Mouse (Mus musculus): ENCODE results near the gene Sv2b. TPM values are rescaled to one million over a fixed set of nuclear protein-coding genes. Genes with fewer than 3 reads are reported as not detected.

The Sv2b gene
- polyA plus RNA-seq, 1 experiment from 2014 or later: 1.1 TPM

DNA sequence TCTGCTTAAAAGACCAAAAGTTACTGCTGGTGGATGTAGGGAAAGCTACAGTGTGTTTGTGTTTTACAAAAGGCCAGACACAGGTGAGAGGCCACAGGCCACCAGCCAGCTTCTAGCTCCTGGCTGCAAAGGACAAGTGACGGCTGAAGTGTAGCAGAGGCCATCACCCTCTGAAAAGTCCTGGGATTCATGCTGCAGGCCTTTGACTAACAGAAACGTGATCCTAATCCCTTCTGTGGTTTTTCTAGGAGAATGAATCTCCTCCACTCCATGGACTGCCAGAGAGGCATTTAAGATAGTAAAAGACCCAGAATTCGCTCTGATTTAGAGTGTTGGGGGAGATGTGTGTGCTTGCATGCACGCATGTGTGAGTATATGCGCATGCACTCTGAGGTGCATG, 5.8 kb upstream of the Sv2b start:
- Histone ChIP-seq H3K4me1 (replicated peaks) (no peaks in the 10 kb centered on the region), H3K27me3 (replicated peaks) (no peaks in the 10 kb centered on the region), H3K27ac (no peak overlapping the region), H3K9me3 (no peaks in the 10 kb centered on the region), H3K36me3 (no peaks in the 10 kb centered on the region), H3K4me2 (replicated peaks) (no peak overlapping the region), H3K9ac (no peak overlapping the region), H3K4me3 (replicated peaks) (no peak overlapping the region)
- ATAC-seq: no peak
- 68% methylated on average over 5 of the region's 5 CpGs for WGBS

- 79% methylated on average over 8 of the region's 8 CpGs for WGBS
- H3K27me3 ChIP-seq (replicated peaks): peaks cover 16% of the 10 kb centered on the region
These were observed 508 bp upstream of the Sv2b start for GRCm38 (mm10) chr7:75309570-75309969.

DNA sequence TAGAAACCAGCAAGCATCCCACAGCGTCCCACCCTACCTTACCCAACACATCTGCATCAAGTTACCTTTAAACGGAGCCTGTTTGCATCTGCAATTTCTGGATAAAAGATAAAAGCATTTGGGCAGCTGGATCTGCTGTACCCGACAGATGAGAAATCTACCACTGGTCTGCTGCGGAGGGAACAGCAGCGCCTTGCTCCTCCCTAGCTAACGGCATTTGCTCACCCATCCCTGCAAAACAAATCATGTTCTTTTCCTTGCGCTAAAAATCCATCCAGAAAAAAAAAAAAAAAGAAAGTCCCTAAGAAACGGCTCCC, 964 bp downstream of the Sv2b start:
- peak overlapping the region; percentile 87 for H3K4me2 ChIP-seq (replicated peaks)
- no peaks in the 10 kb centered on the region for H3K9me3 ChIP-seq
- no peak overlapping the region for H3K9ac ChIP-seq
- H3K27ac ChIP-seq: no peak overlapping the region
- ATAC-seq: no peak
- H3K4me1 ChIP-seq (replicated peaks): peaks cover 14% of the 10 kb centered on the region; the same call in 1 of the 2 replicates
- H3K36me3 ChIP-seq: no peaks in the 10 kb centered on the region
- peaks cover 16% of the 10 kb centered on the region for H3K27me3 ChIP-seq (replicated peaks)
- 7% methylated on average over 8 of the region's 8 CpGs for whole genome bisulfite sequencing
- peak overlapping the region; percentile 40 for H3K4me3 ChIP-seq (replicated peaks)

More at GRCm38 (mm10) chr7:75309570-75309969, 508 bp upstream of the Sv2b start:
- H3K36me3 ChIP-seq: no peaks in the 10 kb centered on the region
- no peaks in the 10 kb centered on the region for H3K9me3 ChIP-seq
- no peak overlapping the region for H3K4me3 ChIP-seq (replicated peaks)
- H3K4me2 ChIP-seq (replicated peaks): peak overlapping the region; percentile 87; the same call in 1 of the 2 replicates
- no peak overlapping the region for H3K27ac ChIP-seq
- H3K4me1 ChIP-seq (replicated peaks): peaks cover 14% of the 10 kb centered on the region; the same call in 1 of the 2 replicates
- ATAC-seq: peak; percentile 66
- H3K9ac ChIP-seq: no peak overlapping the region

DNA sequence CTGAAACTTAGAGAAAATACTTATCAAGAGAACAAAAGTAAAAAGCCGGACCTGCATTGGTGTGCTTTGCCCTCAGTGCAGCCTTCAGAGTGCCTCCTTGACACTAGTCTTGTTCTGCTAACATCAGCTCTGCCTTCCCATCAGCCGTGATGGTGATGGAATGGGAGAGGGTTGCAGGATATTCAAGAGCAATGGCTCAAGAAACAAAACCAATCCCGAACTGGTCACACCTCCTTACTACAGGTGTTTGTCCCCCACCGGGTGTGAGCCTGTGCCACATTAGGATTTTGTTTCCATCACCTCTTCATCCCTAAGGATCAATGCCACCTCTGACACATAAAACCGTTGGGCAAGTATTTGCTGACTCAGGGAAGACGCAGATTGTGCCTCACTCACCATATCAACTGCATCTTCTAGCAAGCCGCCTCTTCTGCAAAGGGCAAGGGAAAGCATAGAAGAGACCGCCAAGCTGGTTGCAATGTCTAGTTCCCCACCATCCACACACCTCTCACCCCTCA, 1.4 kb downstream of the Sv2b start:
- Histone ChIP-seq H3K27me3 (replicated peaks) (peaks cover 16% of the 10 kb centered on the region), H3K9me3 (no peaks in the 10 kb centered on the region), H3K9ac (no peak overlapping the region), H3K4me3 (replicated peaks) (peak overlapping the region; percentile 40), H3K27ac (no peak overlapping the region), H3K36me3 (no peaks in the 10 kb centered on the region), H3K4me2 (replicated peaks) (peak overlapping the region; percentile 87), H3K4me1 (replicated peaks) (peaks cover 14% of the 10 kb centered on the region; the same call in 1 of the 2 replicates)
- WGBS: 56% methylated on average over 8 of the region's 8 CpGs
- ATAC-seq: no peak

GRCm38 (mm10) chr7:75305901-75306465, 3.1 kb downstream of the Sv2b start:
- Histone ChIP-seq H3K27me3 (replicated peaks) (peaks cover 16% of the 10 kb centered on the region), H3K4me3 (replicated peaks) (no peak overlapping the region), H3K9ac (no peak overlapping the region), H3K4me1 (replicated peaks) (peaks cover 14% of the 10 kb centered on the region; the same call in 1 of the 2 replicates), H3K27ac (no peak overlapping the region), H3K36me3 (no peaks in the 10 kb centered on the region), H3K4me2 (replicated peaks) (no peak overlapping the region), H3K9me3 (no peaks in the 10 kb centered on the region)
- WGBS: 52% methylated on average over 9 of the region's 9 CpGs
- no peak for ATAC-seq

GRCm38 (mm10) chr7:75302523-75303215, 6.4 kb downstream of the Sv2b start:
- Histone ChIP-seq H3K27ac (no peak overlapping the region), H3K9me3 (no peaks in the 10 kb centered on the region), H3K4me2 (replicated peaks) (no peak overlapping the region), H3K36me3 (no peaks in the 10 kb centered on the region), H3K27me3 (replicated peaks) (peaks cover 3% of the 10 kb centered on the region), H3K4me3 (replicated peaks) (no peak overlapping the region), H3K9ac (no peak overlapping the region), H3K4me1 (replicated peaks) (0 out of 2 replicates have a peak, but pooled peaks cover 2% of the 10 kb centered on the region)
- ATAC-seq: no peak
- 76% methylated on average over 6 of the region's 6 CpGs for WGBS

DNA sequence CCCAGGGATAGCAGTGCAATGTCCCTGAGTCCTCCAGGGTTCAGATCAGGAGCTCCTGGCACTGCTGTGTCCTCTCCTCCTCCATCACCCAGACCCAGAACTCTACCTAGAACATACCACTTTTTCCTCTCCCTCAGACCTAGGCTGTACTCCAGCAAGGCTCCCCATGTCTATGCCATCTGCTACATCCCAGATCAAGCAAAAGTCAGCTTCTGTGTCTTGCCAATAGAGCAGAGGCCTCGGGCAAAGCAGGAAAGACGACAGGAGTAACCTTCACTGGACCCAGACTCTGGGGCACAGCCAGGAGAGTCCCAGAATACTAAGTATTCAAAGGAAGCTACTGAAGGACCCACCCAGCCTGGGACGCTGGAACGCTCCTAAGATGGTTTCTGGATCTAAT, 9.8 kb downstream of the Sv2b start:
- H3K36me3 ChIP-seq: no peaks in the 10 kb centered on the region
- ATAC-seq: no peak
- H3K4me1 ChIP-seq (replicated peaks): no peaks in the 10 kb centered on the region
- no peaks in the 10 kb centered on the region for H3K27me3 ChIP-seq (replicated peaks)
- no peak overlapping the region for H3K9ac ChIP-seq
- no peak overlapping the region for H3K4me2 ChIP-seq (replicated peaks)
- H3K27ac ChIP-seq: no peak overlapping the region
- 85% methylated on average over 4 of the region's 4 CpGs for WGBS
- no peaks in the 10 kb centered on the region for H3K9me3 ChIP-seq
- H3K4me3 ChIP-seq (replicated peaks): no peak overlapping the region

DNA sequence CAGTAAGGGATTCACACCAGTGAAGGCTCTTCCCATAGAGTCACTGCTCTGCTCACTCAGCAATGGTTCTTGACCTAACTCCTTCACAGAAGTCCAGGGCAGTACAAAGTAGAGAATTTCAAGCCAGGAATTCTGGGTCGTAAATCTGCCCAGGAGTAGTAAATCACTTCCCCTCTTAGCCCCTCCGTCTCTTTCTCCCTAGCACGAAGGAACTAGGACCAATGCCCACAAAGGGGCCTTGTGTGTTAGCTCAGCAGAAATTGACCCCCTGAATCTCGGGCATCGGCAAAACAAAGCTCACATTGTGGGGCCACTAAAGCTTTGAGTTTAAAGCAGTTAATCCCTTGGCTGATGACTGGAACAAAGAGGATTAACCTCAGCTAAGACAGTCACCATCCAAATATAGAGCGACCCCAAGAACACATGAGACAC, 12.4 kb downstream of the Sv2b start:
- no peaks in the 10 kb centered on the region for H3K9me3 ChIP-seq
- no peaks in the 10 kb centered on the region for H3K4me1 ChIP-seq (replicated peaks)
- no peaks in the 10 kb centered on the region for H3K27me3 ChIP-seq (replicated peaks)
- H3K9ac ChIP-seq: no peak overlapping the region
- H3K27ac ChIP-seq: no peak overlapping the region
- WGBS: 20% methylated on average over 6 of the region's 6 CpGs
- no peaks in the 10 kb centered on the region for H3K36me3 ChIP-seq
- H3K4me3 ChIP-seq (replicated peaks): no peak overlapping the region
- ATAC-seq: no peak
- no peak overlapping the region for H3K4me2 ChIP-seq (replicated peaks)

GRCm38 (mm10) chr7:75295228-75295865, 13.7 kb downstream of the Sv2b start:
- H3K36me3 ChIP-seq: no peaks in the 10 kb centered on the region
- no peak overlapping the region for H3K4me3 ChIP-seq (replicated peaks)
- WGBS: 71% methylated on average over 5 of the region's 5 CpGs
- no peak overlapping the region for H3K27ac ChIP-seq
- no peaks in the 10 kb centered on the region for H3K27me3 ChIP-seq (replicated peaks)
- H3K9me3 ChIP-seq: no peaks in the 10 kb centered on the region
- H3K4me2 ChIP-seq (replicated peaks): no peak overlapping the region
- H3K9ac ChIP-seq: no peak overlapping the region
- no peaks in the 10 kb centered on the region for H3K4me1 ChIP-seq (replicated peaks)
- no peak for ATAC-seq

GRCm38 (mm10) chr7:75292246-75292645, 16.8 kb downstream of the Sv2b start:
- 52% methylated on average over 3 of the region's 3 CpGs for WGBS
- no peak overlapping the region for H3K9ac ChIP-seq
- no peaks in the 10 kb centered on the region for H3K27me3 ChIP-seq (replicated peaks)
- H3K4me2 ChIP-seq (replicated peaks): no peak overlapping the region
- no peaks in the 10 kb centered on the region for H3K4me1 ChIP-seq (replicated peaks)
- no peaks in the 10 kb centered on the region for H3K9me3 ChIP-seq
- no peak overlapping the region for H3K4me3 ChIP-seq (replicated peaks)
- no peak for ATAC-seq
- H3K36me3 ChIP-seq: no peaks in the 10 kb centered on the region
- no peak overlapping the region for H3K27ac ChIP-seq

- H3K9me3 ChIP-seq: no peaks in the 10 kb centered on the region
- no peak for ATAC-seq
- 31% methylated on average over 2 of the region's 2 CpGs for WGBS
- no peaks in the 10 kb centered on the region for H3K4me1 ChIP-seq (replicated peaks)
- no peak overlapping the region for H3K4me3 ChIP-seq (replicated peaks)
- H3K36me3 ChIP-seq: no peaks in the 10 kb centered on the region
- H3K9ac ChIP-seq: no peak overlapping the region
- H3K27ac ChIP-seq: no peak overlapping the region
- H3K27me3 ChIP-seq (replicated peaks): no peaks in the 10 kb centered on the region
- no peak overlapping the region for H3K4me2 ChIP-seq (replicated peaks)
These were observed 18.5 kb downstream of the Sv2b start for GRCm38 (mm10) chr7:75290554-75290953.

DNA sequence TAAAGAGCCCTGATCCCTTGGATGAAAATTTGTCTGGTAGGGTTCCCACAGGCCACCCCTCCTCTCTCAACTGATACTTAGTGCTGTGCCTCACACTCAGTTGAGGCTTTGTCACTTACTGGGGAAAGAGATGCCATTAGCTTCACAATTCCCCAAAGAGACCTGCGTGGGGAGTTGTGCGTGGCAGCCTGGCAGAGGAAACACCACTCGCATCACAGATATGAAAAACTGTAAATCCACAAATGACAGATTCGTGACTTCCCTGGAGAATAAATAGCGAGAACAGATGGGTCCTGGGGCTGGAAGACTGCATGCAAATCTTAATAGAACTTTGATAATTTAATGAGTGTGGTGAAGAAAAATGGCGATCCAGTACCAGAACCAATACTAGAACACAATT, 21.8 kb downstream of the Sv2b start:
- WGBS: 84% methylated on average over 6 of the region's 6 CpGs
- ATAC-seq: no peak
- H3K4me2 ChIP-seq (replicated peaks): no peak overlapping the region

More for the DNA sequence above, 21.8 kb downstream of the Sv2b start:
- no peaks in the 10 kb centered on the region for H3K9me3 ChIP-seq
- no peaks in the 10 kb centered on the region for H3K36me3 ChIP-seq
- no peaks in the 10 kb centered on the region for H3K27me3 ChIP-seq (replicated peaks)
- no peak overlapping the region for H3K9ac ChIP-seq
- no peak overlapping the region for H3K27ac ChIP-seq
- no peaks in the 10 kb centered on the region for H3K4me1 ChIP-seq (replicated peaks)
- no peak overlapping the region for H3K4me3 ChIP-seq (replicated peaks)
